Mouse (Mus musculus) brain, embryonic 14.5 days (tissue): ENCODE data around the gene Gata3. TPM values are rescaled to one million over a fixed set of nuclear protein-coding genes. Genes with fewer than 3 reads are reported as not detected.

Experiments used
- DNase-seq: peaks from one replicate; pipeline ENCODE4 v3.0.0-alpha.2; 2011; ENCODE audit warnings: low read depth
- CTCF ChIP-seq: fragments of 200-500 bp; IDR thresholded peaks from 2 replicates; pipeline ENCODE4 v1.5.1; 2012; ENCODE audit warnings: inconsistent platforms, mild to moderate bottlenecking, moderate library complexity, borderline replicate concordance; ENCODE audit not compliant: insufficient read depth, insufficient read length; ENCODE audit errors: extremely low read depth
- POLR2A ChIP-seq: fragments of 200-500 bp; IDR thresholded peaks from 2 replicates; pipeline ENCODE4 v1.6.1; 2012; ENCODE audit warnings: mild to moderate bottlenecking, inconsistent platforms, borderline replicate concordance; ENCODE audit not compliant: poor library complexity, insufficient read depth, insufficient read length, severe bottlenecking; ENCODE audit errors: extremely low read depth
- polyA plus RNA-seq: library from polyadenylated mRNA; depleted of rRNA; stranded (reverse); fragments of >200 nt; gene quantifications from 2 replicates; pipeline ENCODE4 v1.2.3, GENCODE M21; 2012

Gata3 gene
- polyA plus RNA-seq, 1 experiment: 29.4 TPM

DNA sequence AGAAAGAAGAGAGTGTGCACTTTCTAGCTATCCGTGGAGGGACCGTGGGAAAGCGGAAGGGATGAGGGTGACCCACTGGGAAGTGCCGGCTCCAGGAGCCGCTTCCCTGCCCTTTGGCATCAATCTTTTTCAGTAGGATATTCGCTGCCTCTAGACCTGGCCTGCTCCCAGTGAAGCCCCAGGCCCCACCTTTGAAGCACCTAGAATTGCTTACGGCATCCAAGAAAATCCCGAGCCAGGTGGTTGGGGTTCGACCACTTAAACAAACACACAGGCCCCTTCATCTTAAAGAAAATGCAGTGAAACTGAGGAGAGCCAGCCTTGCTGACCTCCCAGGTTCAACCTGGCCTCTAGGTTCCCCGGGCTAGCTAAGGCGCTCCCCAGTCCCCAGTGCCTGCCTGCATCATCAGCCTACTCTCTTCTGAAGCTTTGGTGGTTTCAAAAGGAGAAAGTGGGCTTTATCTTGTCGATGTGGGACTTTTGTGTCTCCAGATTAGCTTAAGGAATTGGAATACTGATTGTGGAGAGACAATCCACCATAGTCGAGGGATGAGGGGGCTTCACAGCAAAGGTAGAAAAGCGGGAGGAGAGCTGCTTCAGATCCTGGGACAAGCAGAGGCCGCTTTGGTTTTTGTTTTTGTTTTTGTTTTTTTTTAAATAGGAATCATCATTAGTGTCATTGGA, 5.2 kb downstream of the Gata3 start:
- peak; percentile 40 for DNase-seq
- TF ChIP-seq POLR2A: no peak

DNA sequence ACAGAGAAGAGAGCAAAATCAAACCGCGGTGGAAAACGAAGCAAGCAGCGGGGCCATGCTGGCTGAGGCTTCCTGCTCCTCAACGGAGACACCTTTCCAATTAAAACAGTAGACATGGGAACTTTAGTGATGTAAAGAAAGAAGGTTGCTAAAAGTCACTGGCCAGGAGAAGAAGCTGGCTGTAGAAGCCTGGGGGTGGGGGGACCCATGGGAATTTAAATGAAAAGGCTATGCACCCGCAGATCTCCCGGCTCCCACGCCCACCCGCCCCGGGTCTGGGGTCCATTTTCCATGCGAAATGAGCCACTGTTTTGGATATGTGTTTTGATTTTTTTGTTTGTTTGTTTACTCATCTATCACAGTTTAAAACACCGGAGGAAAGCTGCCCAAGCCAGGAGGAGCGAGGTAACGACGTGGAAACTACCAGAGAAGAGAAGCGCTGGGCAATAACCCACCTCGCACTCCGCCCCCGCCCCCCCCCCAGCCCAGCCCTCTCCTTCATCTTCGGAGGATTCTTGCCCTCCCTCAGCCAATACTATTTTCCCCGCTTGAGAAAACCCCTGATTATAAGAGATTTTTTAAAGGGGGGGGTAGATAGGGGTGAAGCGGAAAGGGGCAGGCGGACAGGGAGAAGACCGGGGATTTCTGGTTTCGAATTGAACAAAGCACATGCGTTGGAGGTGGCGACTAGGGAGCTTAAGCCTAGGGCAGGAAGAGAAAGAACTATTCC, 5.9 kb downstream of the Gata3 start:
- TF ChIP-seq CTCF (no peak), POLR2A (no peak)
- no peak for DNase-seq

- TF ChIP-seq POLR2A: no peak
- TF ChIP-seq CTCF: no peak
- DNase-seq: peak; percentile 54
Observed at GRCm38 (mm10) chr2:9882926-9883802, 6.7 kb downstream of the Gata3 start.

- TF ChIP-seq POLR2A (no peak), CTCF (no peak)
- peak; percentile 68 for DNase-seq
Observed at GRCm38 (mm10) chr2:9882371-9882925, 7.4 kb downstream of the Gata3 start.

- peak; percentile 69 for DNase-seq
Observed at GRCm38 (mm10) chr2:9881611-9882023, 8.2 kb downstream of the Gata3 start.

DNA sequence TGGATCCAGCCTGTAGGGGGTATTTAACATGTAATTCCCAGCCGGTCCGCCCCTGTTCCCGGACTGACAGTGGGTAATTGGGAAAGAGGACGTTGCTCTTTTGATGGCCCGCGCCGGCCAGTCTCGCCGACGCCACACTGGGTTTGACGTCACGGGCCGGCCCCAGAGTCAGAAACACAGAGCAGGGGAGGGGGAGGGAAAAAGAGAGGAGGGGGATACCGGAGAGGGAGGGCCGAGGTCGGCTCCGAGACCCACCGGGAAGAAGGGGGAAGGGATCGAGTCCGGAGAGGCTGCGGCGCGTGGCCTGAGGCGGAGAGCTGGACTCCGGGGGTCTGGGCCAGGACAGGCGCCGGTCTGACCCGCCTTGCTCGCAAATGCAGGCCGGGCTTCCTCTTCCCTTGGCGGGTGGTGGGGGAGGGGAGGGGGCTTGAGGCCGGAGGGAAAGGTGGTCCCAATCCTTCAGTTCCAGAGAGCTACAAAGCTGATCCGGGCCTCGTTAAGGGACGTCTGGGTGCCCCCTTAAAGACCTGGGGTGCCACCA, 8.7 kb downstream of the Gata3 start, which contains the start of gene 4930412O13Rik:
TSS of gene 4930412O13Rik (plus strand) at position 202 of the 541 bp plus-strand sequence.
- peak; percentile 45 for DNase-seq
- TF ChIP-seq POLR2A (no peak), CTCF (no peak)

More at GRCm38 (mm10) chr2:9881611-9882023, 8.2 kb downstream of the Gata3 start:
- TF ChIP-seq POLR2A: no peak
- TF ChIP-seq CTCF: no peak

DNA sequence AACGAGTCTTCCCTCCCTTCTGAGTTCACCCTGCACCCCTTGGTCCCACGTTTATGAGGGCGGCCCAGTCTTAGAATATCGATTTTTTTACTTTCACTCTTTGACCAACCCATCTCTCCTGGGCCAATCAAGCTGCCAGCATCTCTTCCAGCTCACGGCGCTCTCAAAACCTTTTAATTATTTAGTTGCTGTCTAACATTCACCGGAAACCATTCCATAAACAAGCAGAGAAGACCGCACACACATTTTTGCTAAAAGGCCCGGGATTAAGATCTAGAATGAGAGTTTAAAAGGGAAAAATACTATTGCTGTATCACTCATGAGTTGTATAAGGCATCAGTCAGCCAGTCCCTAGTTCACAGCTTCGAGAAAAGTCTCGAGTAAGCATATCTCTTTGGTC, 9.6 kb downstream of the Gata3 start:
- TF ChIP-seq POLR2A (no peak), CTCF (no peak)
- DNase-seq: no peak

GRCm38 (mm10) chr2:9879493-9879892, 10.3 kb downstream of the Gata3 start:
- peak; percentile 95 for DNase-seq
- TF ChIP-seq CTCF: peak; percentile 70
- TF ChIP-seq POLR2A: no peak

DNA sequence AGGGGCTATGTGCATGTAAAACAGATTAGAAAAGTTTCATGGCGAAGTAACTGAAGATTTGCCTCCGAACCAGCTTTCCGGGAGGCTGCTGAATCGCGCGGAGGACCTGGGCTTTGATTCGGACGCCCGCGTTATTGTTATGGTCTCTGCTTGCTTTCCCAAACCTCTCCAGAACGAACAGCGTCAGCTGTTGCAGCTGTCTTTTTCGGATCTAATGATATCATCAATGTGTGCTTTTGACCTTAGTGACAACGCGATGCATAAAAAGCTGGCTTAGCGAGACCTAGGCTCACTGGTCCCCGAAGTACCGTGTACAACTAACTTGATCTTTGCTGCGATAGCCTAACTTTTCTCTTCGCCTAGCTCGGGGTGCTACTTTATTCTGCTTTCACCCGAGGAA, 10.7 kb downstream of the Gata3 start:
- DNase-seq: no peak
- TF ChIP-seq POLR2A (no peak), CTCF (no peak)

DNA sequence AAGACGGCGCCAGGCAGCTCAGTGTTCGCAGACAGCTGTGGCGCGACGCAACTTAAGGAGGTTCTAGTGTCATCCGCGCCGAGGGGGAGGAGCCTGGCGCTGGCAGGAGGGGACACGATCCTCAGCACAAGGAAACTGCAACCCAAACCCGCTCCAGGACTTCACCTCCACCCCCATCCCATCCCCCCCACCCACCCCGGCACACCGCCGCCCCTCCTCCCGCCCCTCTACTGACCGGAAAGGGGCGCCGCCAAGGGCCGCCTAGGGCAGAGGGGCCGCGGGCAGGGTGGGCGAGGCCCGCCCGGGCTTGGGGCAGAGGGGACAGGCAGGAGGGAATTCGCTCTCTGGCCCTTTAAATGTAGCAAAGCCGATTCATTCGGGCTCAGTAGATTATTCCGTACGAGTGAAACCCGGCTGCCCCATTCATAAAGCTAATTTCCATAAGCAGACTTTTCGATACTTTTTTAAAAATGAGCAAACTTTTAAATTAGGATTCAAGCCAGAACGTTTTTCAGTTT, 11.2 kb downstream of the Gata3 start:
- peak; percentile 76 for DNase-seq
- TF ChIP-seq CTCF: no peak
- no peak for TF ChIP-seq POLR2A

DNA sequence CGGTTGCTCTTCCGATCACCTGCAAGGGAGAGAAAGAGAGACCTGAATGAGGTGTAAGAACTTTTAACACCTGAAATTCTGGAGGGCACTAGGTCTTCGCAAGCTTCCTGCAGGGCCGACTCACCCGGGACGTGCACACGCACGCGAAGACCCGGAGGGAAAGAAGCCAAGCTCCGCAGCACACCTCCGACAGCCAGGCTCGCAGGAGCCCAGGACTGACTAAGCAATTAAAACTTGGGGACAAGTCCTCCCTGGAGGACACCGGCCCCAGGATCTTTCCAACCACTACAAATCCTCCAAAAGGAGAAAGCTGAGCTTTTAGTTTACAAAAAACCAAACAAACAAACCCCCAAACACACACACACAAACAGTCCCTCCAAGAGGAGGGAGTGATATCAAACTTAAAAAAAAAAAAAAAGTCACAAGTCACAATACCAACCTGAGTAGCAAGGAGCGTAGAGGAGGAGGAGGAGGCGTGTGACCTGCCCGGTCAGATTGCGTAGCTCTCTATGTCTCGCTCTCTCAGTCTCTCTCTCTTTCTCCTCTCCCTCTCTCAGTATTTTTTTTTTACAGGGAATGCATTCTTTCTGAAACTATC, 11.8 kb downstream of the Gata3 start:
- peak; percentile 41 for DNase-seq

More for the DNA sequence above, 11.8 kb downstream of the Gata3 start:
- TF ChIP-seq CTCF: no peak
